Mouse (Mus musculus) testis, adult 10 weeks (tissue): ENCODE results near the gene Krtdap. TPM values are rescaled to one million over a fixed set of nuclear protein-coding genes. Genes with fewer than 3 reads are reported as not detected.

Experiments
- polyA plus RNA-seq: library from polyadenylated mRNA; stranded (reverse); fragments of 350-450 nt; fragmentation: Illumina TruSeq; extraction: RNeasy Lipid Tissue Mini Kit (QIAGEN cat#74804); gene quantifications from one replicate; pipeline ENCODE4 v1.2.3, GENCODE M21; 2014; ENCODE audit warnings: low read depth, low replicate concordance

Gene Krtdap
- polyA plus RNA-seq = not detected

GRCm38 (mm10) chr7:30787377-30788022 lies at the start of gene Krtdap:
Gene Krtdap, plus strand, starts transcription at chr7:30787896.

GRCm38 (mm10) chr7:30743617-30744016 lies 44.1 kb upstream of the Krtdap start, which contains the start of gene Gapdhs:
Gene Gapdhs, minus strand, starts transcription at chr7:30743681.

GRCm38 (mm10) chr7:30751086-30751669 lies 36.5 kb upstream of the Krtdap start, which contains the start of gene Sbsn:
Gene Sbsn, plus strand, starts transcription at chr7:30751471.

GRCm38 (mm10) chr7:30763456-30763855 lies 24.2 kb upstream of the Krtdap start, which contains the start of gene Dmkn:
Gene Dmkn, plus strand, starts transcription at chr7:30763756.

GRCm38 (mm10) chr7:30823675-30824074 lies 36.0 kb downstream of the Krtdap start, which contains the start of gene Ffar2:
Gene Ffar2, minus strand, starts transcription at chr7:30823775.

Other genes with a start within 250 kb of the Krtdap start
- gene Hspb6, start 235.7 kb upstream of the Krtdap start, polyA plus RNA-seq = 35.8 TPM
- 5.3 TPM for gene Proser3, start 235.6 kb upstream of the Krtdap start, polyA plus RNA-seq
- 9.7 TPM for gene Lin37, start 228.1 kb upstream of the Krtdap start, polyA plus RNA-seq
- 13.3 TPM for gene U2af1l4, start 224.6 kb upstream of the Krtdap start, polyA plus RNA-seq
- 0.97 TPM for gene Gm49396, start 224.6 kb upstream of the Krtdap start, polyA plus RNA-seq
- 22.6 TPM for gene Psenen, start 224.3 kb upstream of the Krtdap start, polyA plus RNA-seq
- not detected for gene Igflr1, start 222.5 kb upstream of the Krtdap start, polyA plus RNA-seq
- 7.6 TPM for gene Kmt2b, start 199.2 kb upstream of the Krtdap start, polyA plus RNA-seq
- 21.3 TPM for gene Zbtb32, start 189.0 kb upstream of the Krtdap start, polyA plus RNA-seq
- gene Upk1a, start 175.0 kb upstream of the Krtdap start, polyA plus RNA-seq = not detected
- gene Cox6b1, start 161.7 kb upstream of the Krtdap start, polyA plus RNA-seq = 113 TPM
- not detected for gene Etv2, start 152.0 kb upstream of the Krtdap start, polyA plus RNA-seq
- 0.29 TPM for gene Rbm42, start 137.6 kb upstream of the Krtdap start, polyA plus RNA-seq
- 7.4 TPM for gene Haus5, start 122.9 kb upstream of the Krtdap start, polyA plus RNA-seq
- 380 TPM for gene Pmis2, start 116.3 kb upstream of the Krtdap start, polyA plus RNA-seq
- gene 2200002J24Rik, start 89.0 kb upstream of the Krtdap start, polyA plus RNA-seq = 6.8 TPM
- 0.25 TPM for gene Atp4a, start 75.7 kb upstream of the Krtdap start, polyA plus RNA-seq
- gene Tmem147, start 58.4 kb upstream of the Krtdap start, polyA plus RNA-seq = 14.5 TPM
- 629 TPM for gene Gapdhs, start 44.2 kb upstream of the Krtdap start, polyA plus RNA-seq
- gene Sbsn, start 36.4 kb upstream of the Krtdap start, polyA plus RNA-seq = 0.59 TPM
- 5.9 TPM for gene Dmkn, start 24.1 kb upstream of the Krtdap start, polyA plus RNA-seq
- gene Ffar2, start 35.9 kb downstream of the Krtdap start, polyA plus RNA-seq = not detected
- not detected for gene Ffar3, start 68.3 kb downstream of the Krtdap start, polyA plus RNA-seq
- gene Ffar1, start 73.7 kb downstream of the Krtdap start, polyA plus RNA-seq = 0.17 TPM
- gene Cd22, start 92.4 kb downstream of the Krtdap start, polyA plus RNA-seq = not detected
- gene Mag, start 127.0 kb downstream of the Krtdap start, polyA plus RNA-seq = 0.95 TPM
- gene Hamp2, start 136.8 kb downstream of the Krtdap start, polyA plus RNA-seq = not detected
- gene Hamp, start 156.1 kb downstream of the Krtdap start, polyA plus RNA-seq = not detected
- gene Usf2, start 168.9 kb downstream of the Krtdap start, polyA plus RNA-seq = 16.6 TPM
- 0.92 TPM for gene Lsr, start 185.6 kb downstream of the Krtdap start, polyA plus RNA-seq
- gene Fam187b, start 185.9 kb downstream of the Krtdap start, polyA plus RNA-seq = 177 TPM